Mouse (Mus musculus) thymus, adult 2 months (tissue): ENCODE data around the gene Eif4enif1. TPM values are rescaled to one million over a fixed set of nuclear protein-coding genes. Genes with fewer than 3 reads are reported as not detected.
"Not testable (repeated sequence)": the region's sequence is repeated elsewhere in the genome, so short reads cannot be mapped to it uniquely, and the experiment has no call there.

Source experiments
- DNase-seq: peaks from one replicate; pipeline ENCODE4 v3.0.0; 2021
- H3K27ac ChIP-seq: fragments of 200-500 bp; 2 replicates; pipeline ENCODE4 v1.5.1; 2012; ENCODE audit warnings: low read length, control low read depth; ENCODE audit not compliant: control insufficient read depth, insufficient read depth
- H3K27me3 ChIP-seq: fragments of 200-500 bp; 2 replicates; pipeline ENCODE4 v1.6.1; 2012; ENCODE audit warnings: mild to moderate bottlenecking, low read length, moderate library complexity, mixed read lengths; ENCODE audit not compliant: control insufficient read depth, insufficient read depth
- H3K36me3 ChIP-seq: fragments of 200-500 bp; 2 replicates; pipeline ENCODE4 v1.6.1; 2012; ENCODE audit warnings: mild to moderate bottlenecking, low read length, moderate library complexity; ENCODE audit not compliant: control insufficient read depth, insufficient read depth
- H3K4me1 ChIP-seq: fragments of 200-500 bp; replicated peaks from 2 replicates; pipeline ENCODE4 v1.6.1; 2012; ENCODE audit warnings: low read length; ENCODE audit not compliant: control insufficient read depth, insufficient read depth
- H3K4me3 ChIP-seq: fragments of 200-500 bp; 2 replicates; pipeline ENCODE4 v1.5.1; 2012; ENCODE audit warnings: mild to moderate bottlenecking, low read length, control low read depth, moderate library complexity; ENCODE audit not compliant: control insufficient read depth, insufficient read depth
- CTCF ChIP-seq: fragments of 200-500 bp; IDR thresholded peaks from 2 replicates; pipeline ENCODE4 v1.5.1; 2012; ENCODE audit warnings: mild to moderate bottlenecking, control low read depth, low read length, moderate library complexity, borderline replicate concordance; ENCODE audit not compliant: control insufficient read depth, poor library complexity, insufficient read depth; ENCODE audit errors: extremely low read depth
- POLR2A ChIP-seq: fragments of 200-500 bp; IDR thresholded peaks from 2 replicates; pipeline ENCODE4 v1.6.1; 2012; ENCODE audit warnings: mild to moderate bottlenecking, low read length, control low read depth, moderate library complexity; ENCODE audit not compliant: control insufficient read depth, poor library complexity, insufficient read depth; ENCODE audit errors: extremely low read depth
- WGBS: fragments of 180-500 bp; shearing (Covaris S2); methylation state at CpG from one replicate; pipeline ENCODE4 v1.1.7; 2018; 5-methylcytosine and 5-hydroxymethylcytosine counted together
- polyA plus RNA-seq: library from polyadenylated mRNA; depleted of rRNA; stranded (reverse); fragments of >200 nt; gene quantifications from 2 replicates; pipeline ENCODE4 v1.2.3, GENCODE M21; 2012

The Eif4enif1 gene
- polyA plus RNA-seq, 1 experiment, result 88.8 TPM

DNA sequence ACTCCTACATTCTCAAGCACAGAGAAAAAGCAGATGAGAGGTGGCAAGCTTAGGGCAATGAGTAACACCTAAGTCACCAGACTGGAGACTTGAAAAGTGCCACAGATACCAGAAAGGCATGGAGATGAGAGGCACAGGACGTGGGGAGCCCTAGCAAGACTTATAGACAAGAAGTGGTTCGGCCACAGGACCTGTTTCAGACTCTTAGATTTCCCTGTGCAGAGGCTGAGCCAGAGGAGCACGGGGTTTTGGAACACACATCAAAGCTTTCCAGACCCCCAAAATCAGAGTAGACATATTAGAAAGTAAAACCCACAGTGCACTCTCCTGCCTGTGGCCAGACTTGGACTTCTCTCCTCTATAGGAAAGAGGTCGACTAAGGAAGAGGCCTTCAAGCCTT, 20.9 kb upstream of the Eif4enif1 start:
- not testable (repeated sequence) for H3K4me3 ChIP-seq, H3K27ac ChIP-seq, H3K27me3 ChIP-seq, H3K4me1 ChIP-seq, H3K36me3 ChIP-seq
- WGBS, result 57% methylated on average over 4 of the region's 4 CpGs
- peak; percentile 72 for DNase-seq

DNA sequence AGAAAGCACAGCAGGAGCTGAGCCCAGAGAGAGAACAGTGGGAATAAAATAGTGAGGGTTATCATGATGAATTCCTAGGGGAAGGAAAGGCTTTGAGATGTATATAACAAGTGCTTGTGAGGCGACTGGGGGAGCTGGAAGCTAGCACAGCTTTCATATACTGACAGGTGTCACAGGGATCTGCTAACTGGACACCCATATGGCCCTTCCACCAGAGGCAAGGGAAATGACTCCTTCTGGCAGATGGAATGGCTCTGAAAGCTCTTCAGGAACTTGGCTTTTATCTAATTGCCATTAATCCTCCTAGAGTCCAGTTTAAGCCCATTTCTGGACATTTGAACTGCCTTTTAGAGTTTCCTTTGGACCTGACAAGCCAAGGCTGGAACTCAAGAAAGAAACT, 20.2 kb upstream of the Eif4enif1 start:
- DNase-seq, H3K27me3 ChIP-seq, H3K27ac ChIP-seq, H3K36me3 ChIP-seq, H3K4me1 ChIP-seq, H3K4me3 ChIP-seq: not testable (repeated sequence)
- 86% methylated on average over 1 of the region's 1 CpGs for WGBS

DNA sequence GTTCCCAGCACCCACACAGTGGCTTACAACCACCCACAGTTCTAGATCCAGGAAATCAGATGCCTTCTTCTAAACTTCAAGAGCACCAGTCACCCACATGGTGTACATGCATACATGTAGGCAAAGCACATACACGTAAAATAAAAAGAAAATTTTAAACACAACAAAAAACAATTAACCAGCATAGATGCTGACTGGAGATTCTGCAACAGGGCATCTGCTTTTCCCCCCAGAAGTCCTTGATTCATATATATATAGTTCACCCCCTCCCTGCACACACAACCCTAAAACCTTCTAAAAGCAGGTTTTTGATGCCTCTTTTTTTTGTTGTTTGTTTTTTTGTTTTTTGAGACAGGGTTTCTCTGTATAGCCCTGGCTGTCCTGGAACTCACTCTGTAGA, 19.5 kb upstream of the Eif4enif1 start:
- 91% methylated on average over 1 of the region's 1 CpGs for WGBS

DNA sequence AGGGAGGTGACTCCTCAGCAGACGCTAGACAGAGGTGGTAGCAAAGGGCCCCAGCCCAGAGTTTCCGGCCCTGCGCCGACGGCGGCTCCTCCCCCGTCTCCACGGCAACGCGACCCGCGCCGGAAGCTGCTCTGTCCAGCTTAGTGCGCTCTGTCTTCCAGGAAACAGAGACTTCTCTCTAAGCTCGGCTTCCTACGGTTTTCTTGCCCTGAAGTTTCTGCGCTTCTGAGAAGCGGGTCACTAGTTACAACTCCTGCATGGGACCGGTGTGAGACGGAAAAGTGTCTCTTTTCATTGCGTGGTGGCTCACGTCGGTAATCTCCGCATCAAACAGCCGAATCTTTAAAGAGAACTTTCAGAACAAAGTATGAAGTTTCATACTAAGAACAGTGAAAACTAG, 8.8 kb upstream of the Eif4enif1 start, which contains the start of gene Sfi1:
Gene Sfi1, minus strand, starts transcription at position 101 of the 400 bp plus-strand sequence.
- no peaks in the 10 kb centered on the region for H3K4me1 ChIP-seq
- no peaks in the 10 kb centered on the region for H3K27me3 ChIP-seq
- no peak within 1 kb of the TSS for H3K27ac ChIP-seq
- H3K4me3 ChIP-seq, result no peak within 1 kb of the TSS
- TF ChIP-seq CTCF, result no peak
- no peak for TF ChIP-seq POLR2A
- no peak for DNase-seq
- 88% methylated on average over 25 of the region's 25 CpGs for WGBS
- no peaks in the 10 kb centered on the region for H3K36me3 ChIP-seq

More for the DNA sequence above, 19.5 kb upstream of the Eif4enif1 start:
- DNase-seq, H3K36me3 ChIP-seq, H3K4me3 ChIP-seq, H3K27me3 ChIP-seq, H3K4me1 ChIP-seq, H3K27ac ChIP-seq: not testable (repeated sequence)

DNA sequence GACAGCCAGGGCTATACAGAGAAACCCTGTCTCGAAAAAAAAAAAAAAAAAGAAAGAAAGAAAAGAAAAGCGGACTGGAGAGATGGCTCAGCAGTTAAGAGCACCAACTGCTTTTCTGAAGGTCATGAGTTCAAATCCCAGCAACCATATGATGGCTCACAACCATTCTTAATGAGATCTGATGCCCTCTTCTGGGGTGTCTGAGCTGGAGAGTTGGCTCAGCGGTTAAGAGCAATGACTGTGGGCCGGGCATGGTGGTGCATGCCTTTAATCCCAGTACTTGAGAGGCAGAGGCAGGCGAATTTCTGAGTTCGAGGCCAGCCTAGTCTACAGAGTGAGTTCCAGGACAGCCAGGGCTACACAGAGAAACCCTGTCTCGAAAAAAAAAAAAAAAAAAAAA, 1.6 kb upstream of the Eif4enif1 start:
- not testable (repeated sequence) for H3K27ac ChIP-seq, H3K4me1 ChIP-seq, DNase-seq, H3K4me3 ChIP-seq, H3K36me3 ChIP-seq, H3K27me3 ChIP-seq
- WGBS, result 94% methylated on average over 5 of the region's 7 CpGs

DNA sequence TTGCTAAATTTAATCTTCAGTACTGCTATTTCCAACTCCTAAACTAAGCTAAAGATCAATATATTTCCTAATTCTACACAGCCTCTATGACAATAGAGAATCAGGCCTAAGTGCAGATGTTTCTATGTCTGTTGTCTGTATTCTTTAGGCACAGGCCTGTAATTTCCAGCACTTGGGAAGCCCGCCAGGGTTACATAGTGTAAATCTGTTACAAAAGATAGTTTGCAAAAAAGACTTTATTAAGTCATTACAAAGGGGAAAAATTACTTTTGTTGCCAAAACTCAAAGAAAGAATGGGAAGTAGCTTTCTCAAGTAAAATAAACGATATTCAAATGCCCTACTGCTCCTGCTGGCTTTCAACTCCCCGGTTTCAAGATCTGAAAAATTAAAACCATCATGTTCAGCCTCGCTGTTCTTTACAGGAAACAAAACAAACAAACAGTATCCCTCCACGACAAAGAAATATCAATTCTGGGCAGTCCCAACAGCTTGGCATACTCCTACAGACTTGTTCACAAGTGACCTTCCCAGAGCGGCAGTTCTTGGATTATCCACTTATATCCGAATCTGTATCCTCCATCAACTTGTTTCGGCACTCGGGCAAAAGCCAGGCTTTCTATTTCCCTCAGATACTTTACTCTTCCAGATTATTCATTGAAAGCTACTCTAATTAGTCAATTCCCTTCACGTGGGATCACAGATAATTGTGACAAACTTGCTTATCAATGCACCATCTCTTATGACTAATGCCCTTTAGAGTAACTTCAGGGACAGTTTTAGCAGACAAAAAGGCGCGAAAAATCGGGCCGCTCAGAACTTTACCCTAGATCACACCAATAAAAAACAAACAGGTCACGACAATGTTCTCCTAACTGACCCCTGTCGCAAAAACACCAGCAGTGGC, 614 bp upstream of the Eif4enif1 start:
- DNase-seq, result no peak
- 5% methylated on average over 16 of the region's 16 CpGs for whole genome bisulfite sequencing
- H3K4me1 ChIP-seq, result no peaks in the 10 kb centered on the region
- H3K36me3 ChIP-seq, result no peaks in the 10 kb centered on the region
- TF ChIP-seq CTCF, result no peak
- no peak for TF ChIP-seq POLR2A
- no peak overlapping the region for H3K27ac ChIP-seq
- no peaks in the 10 kb centered on the region for H3K27me3 ChIP-seq
- H3K4me3 ChIP-seq, result peak overlapping the region; percentile 47

DNA sequence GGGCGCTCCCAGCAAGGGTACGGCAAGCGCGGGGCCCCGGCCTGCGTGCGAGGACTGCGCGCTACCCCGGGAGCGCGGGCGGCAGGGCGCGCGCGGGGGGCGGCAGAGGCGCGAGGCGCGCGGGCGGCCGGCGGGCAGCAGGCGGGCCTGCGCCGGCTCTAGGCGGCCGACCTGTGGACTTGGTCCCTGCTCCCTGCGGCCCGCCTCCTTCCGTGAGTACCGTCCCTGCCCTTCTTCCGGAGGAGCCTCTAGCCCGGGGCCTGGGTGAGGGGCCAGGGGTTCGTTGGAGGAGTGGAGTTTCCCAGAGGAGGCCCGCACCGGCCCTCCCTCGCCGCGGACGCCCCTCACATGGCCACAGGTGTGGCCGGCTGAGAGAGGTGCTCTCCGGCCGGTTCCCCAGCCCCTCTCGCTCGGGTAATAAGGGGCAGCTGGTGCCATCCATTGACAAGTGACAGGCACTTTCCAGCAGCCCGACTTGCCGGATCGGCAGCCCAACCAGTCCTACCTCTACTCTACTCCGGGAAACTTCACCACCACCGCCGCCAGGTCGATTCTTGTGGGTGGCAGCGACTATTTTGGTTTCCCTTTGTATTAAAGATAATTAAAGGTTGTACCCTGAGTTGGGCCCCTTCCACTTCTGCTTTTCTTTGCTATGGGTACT, 719 bp downstream of the Eif4enif1 start:
- 5% methylated on average over 56 of the region's 57 CpGs for WGBS
- Histone ChIP-seq H3K27me3 (no peaks in the 10 kb centered on the region), H3K27ac (peak overlapping the region; percentile 9; the same call in 1 of the 2 replicates), H3K36me3 (peaks cover 8% of the 10 kb centered on the region; the same call in 1 of the 2 replicates), H3K4me3 (peak overlapping the region; percentile 75), H3K4me1 (no peaks in the 10 kb centered on the region)
- DNase-seq, result peak; percentile 63
- TF ChIP-seq POLR2A (no peak), CTCF (no peak)
